Mouse (Mus musculus) embryonic facial prominence, embryonic 15.5 days (tissue): ENCODE results near the gene Fyttd1. TPM values are rescaled to one million over a fixed set of nuclear protein-coding genes. Genes with fewer than 3 reads are reported as not detected.
"Not testable (repeated sequence)": the region's sequence is repeated elsewhere in the genome, so short reads cannot be mapped to it uniquely, and the experiment has no call there.

Experiments
- ATAC-seq: fragments of 200-750 bp; cut with Nextera tagmentation; 2 replicates; pipeline ENCODE4 v1.8.0; 2017; ENCODE audit warnings: low read depth, moderate TSS enrichment; ENCODE audit not compliant: insufficient number of reproducible peaks, low FRiP score, low TSS enrichment
- H3K27ac ChIP-seq: fragments of 300-500 bp; sonication (generic); replicated peaks from 2 replicates; pipeline ENCODE4 v1.5.1; 2015; ENCODE audit warnings: mild to moderate bottlenecking, inconsistent platforms
- H3K27me3 ChIP-seq: fragments of 300-500 bp; sonication (generic); 2 replicates; pipeline ENCODE4 v1.6.1; 2015; ENCODE audit warnings: inconsistent platforms
- H3K36me3 ChIP-seq: fragments of 300-500 bp; sonication (generic); 2 replicates; pipeline ENCODE4 v1.6.1; 2015; ENCODE audit warnings: mild to moderate bottlenecking, inconsistent platforms
- H3K4me1 ChIP-seq: fragments of 300-500 bp; sonication (generic); 2 replicates; pipeline ENCODE4 v1.6.1; 2015; ENCODE audit warnings: inconsistent platforms
- H3K4me2 ChIP-seq: fragments of 300-500 bp; sonication (generic); replicated peaks from 2 replicates; pipeline ENCODE4 v1.6.1; 2015; ENCODE audit warnings: mild to moderate bottlenecking, inconsistent platforms
- H3K4me3 ChIP-seq: fragments of 300-500 bp; sonication (generic); replicated peaks from 2 replicates; pipeline ENCODE4 v1.5.1; 2015; ENCODE audit warnings: mild to moderate bottlenecking, inconsistent platforms
- H3K9ac ChIP-seq: fragments of 300-500 bp; sonication (generic); 2 replicates; pipeline ENCODE4 v1.6.1; 2015; ENCODE audit warnings: inconsistent platforms
- H3K9me3 ChIP-seq: fragments of 300-500 bp; sonication (generic); replicated peaks from 2 replicates; pipeline ENCODE4 v1.6.1; 2016; ENCODE audit warnings: inconsistent platforms
- WGBS: fragments of 180-500 bp; shearing (Covaris S2); methylation state at CpG from one replicate; pipeline ENCODE4 v1.1.7; 2015; 5-methylcytosine and 5-hydroxymethylcytosine counted together
- polyA plus RNA-seq: library from polyadenylated mRNA; unstranded; fragments of >200 nt; fragmentation: Nextera tagmentation; extraction: Ambion mirVana; gene quantifications from 2 replicates; pipeline ENCODE4 v1.2.1, GENCODE M21; 2015

The Fyttd1 gene
- polyA plus RNA-seq, 1 experiment from 2014 or later = 90.0 TPM

- H3K9ac ChIP-seq, H3K27me3 ChIP-seq, H3K4me3 ChIP-seq, H3K36me3 ChIP-seq, ATAC-seq, H3K4me1 ChIP-seq, H3K4me2 ChIP-seq, H3K9me3 ChIP-seq, H3K27ac ChIP-seq: not testable (repeated sequence)
- 84% methylated on average over 9 of the region's 9 CpGs for WGBS
Observed at GRCm38 (mm10) chr16:32926629-32927028, 49.3 kb downstream of the Fyttd1 start.

GRCm38 (mm10) chr16:32927044-32927443, 49.7 kb downstream of the Fyttd1 start:
- H3K4me2 ChIP-seq = no peak overlapping the region
- H3K9me3 ChIP-seq = no peaks in the 10 kb centered on the region
- no peaks in the 10 kb centered on the region for H3K4me1 ChIP-seq
- no peak overlapping the region for H3K4me3 ChIP-seq
- no peaks in the 10 kb centered on the region for H3K27me3 ChIP-seq
- H3K27ac ChIP-seq = no peak overlapping the region
- H3K36me3 ChIP-seq = peaks cover 7% of the 10 kb centered on the region
- no peak for ATAC-seq
- 86% methylated on average over 8 of the region's 8 CpGs for WGBS
- H3K9ac ChIP-seq = no peak overlapping the region

GRCm38 (mm10) chr16:32929918-32930317, 52.6 kb downstream of the Fyttd1 start:
- ATAC-seq = no peak
- no peaks in the 10 kb centered on the region for H3K4me1 ChIP-seq
- no peaks in the 10 kb centered on the region for H3K27me3 ChIP-seq
- H3K9me3 ChIP-seq = no peaks in the 10 kb centered on the region
- no peak overlapping the region for H3K9ac ChIP-seq
- WGBS = 21% methylated on average over 2 of the region's 2 CpGs
- no peak overlapping the region for H3K27ac ChIP-seq
- H3K4me3 ChIP-seq = no peak overlapping the region
- H3K36me3 ChIP-seq = no peaks in the 10 kb centered on the region
- no peak overlapping the region for H3K4me2 ChIP-seq

- Histone ChIP-seq H3K4me2 (no peak overlapping the region), H3K9me3 (no peaks in the 10 kb centered on the region), H3K9ac (no peak overlapping the region), H3K4me3 (no peak overlapping the region), H3K27me3 (no peaks in the 10 kb centered on the region), H3K36me3 (no peaks in the 10 kb centered on the region), H3K27ac (no peak overlapping the region), H3K4me1 (peaks cover 8% of the 10 kb centered on the region; the same call in 1 of the 2 replicates)
- no peak for ATAC-seq
- WGBS = 58% methylated on average over 2 of the region's 2 CpGs
Observed at GRCm38 (mm10) chr16:32934470-32934869, 57.2 kb downstream of the Fyttd1 start.

GRCm38 (mm10) chr16:32935088-32935487, 57.8 kb downstream of the Fyttd1 start:
- no peaks in the 10 kb centered on the region for H3K9me3 ChIP-seq
- H3K4me2 ChIP-seq = no peak overlapping the region
- peaks cover 8% of the 10 kb centered on the region; the same call in 1 of the 2 replicates for H3K4me1 ChIP-seq
- no peak overlapping the region for H3K27ac ChIP-seq
- no peak overlapping the region for H3K9ac ChIP-seq
- no peaks in the 10 kb centered on the region for H3K27me3 ChIP-seq
- no peak for ATAC-seq
- H3K36me3 ChIP-seq = no peaks in the 10 kb centered on the region
- no peak overlapping the region for H3K4me3 ChIP-seq
- 72% methylated on average over 1 of the region's 1 CpGs for WGBS

- Histone ChIP-seq H3K9me3 (no peaks in the 10 kb centered on the region), H3K4me3 (no peak overlapping the region), H3K4me1 (peaks cover 8% of the 10 kb centered on the region; the same call in 1 of the 2 replicates), H3K27me3 (no peaks in the 10 kb centered on the region), H3K9ac (no peak overlapping the region), H3K4me2 (no peak overlapping the region), H3K27ac (no peak overlapping the region), H3K36me3 (no peaks in the 10 kb centered on the region)
- ATAC-seq = no peak
- WGBS = 46% methylated on average over 2 of the region's 2 CpGs
Observed at GRCm38 (mm10) chr16:32937358-32937757, 60.1 kb downstream of the Fyttd1 start.

GRCm38 (mm10) chr16:32939301-32939700, 62.0 kb downstream of the Fyttd1 start:
- not testable (repeated sequence) for H3K4me2 ChIP-seq, H3K9me3 ChIP-seq, H3K9ac ChIP-seq, H3K36me3 ChIP-seq, ATAC-seq, H3K27me3 ChIP-seq, H3K27ac ChIP-seq, H3K4me3 ChIP-seq
- 34% methylated on average over 3 of the region's 3 CpGs for WGBS
- H3K4me1 ChIP-seq = peaks cover 11% of the 10 kb centered on the region; the same call in 1 of the 2 replicates

- not testable (repeated sequence) for H3K27ac ChIP-seq, H3K4me3 ChIP-seq, H3K27me3 ChIP-seq, H3K36me3 ChIP-seq, H3K4me2 ChIP-seq, H3K9ac ChIP-seq, H3K9me3 ChIP-seq, ATAC-seq
- peaks cover 11% of the 10 kb centered on the region; the same call in 1 of the 2 replicates for H3K4me1 ChIP-seq
- 92% methylated on average over 4 of the region's 4 CpGs for WGBS
Observed at GRCm38 (mm10) chr16:32939716-32940115, 62.4 kb downstream of the Fyttd1 start.

- H3K9ac ChIP-seq, H3K4me1 ChIP-seq, H3K9me3 ChIP-seq, H3K36me3 ChIP-seq, H3K27ac ChIP-seq, H3K27me3 ChIP-seq, H3K4me2 ChIP-seq, H3K4me3 ChIP-seq, ATAC-seq: not testable (repeated sequence)
- WGBS = 91% methylated on average over 2 of the region's 2 CpGs
Observed at GRCm38 (mm10) chr16:32941226-32941625, 63.9 kb downstream of the Fyttd1 start.

GRCm38 (mm10) chr16:32942694-32943093, 65.4 kb downstream of the Fyttd1 start:
- peak; percentile 84 for ATAC-seq
- Histone ChIP-seq H3K4me1 (peaks cover 5% of the 10 kb centered on the region), H3K4me3 (no peak overlapping the region), H3K9ac (no peak overlapping the region), H3K9me3 (no peaks in the 10 kb centered on the region), H3K27ac (no peak overlapping the region), H3K27me3 (no peaks in the 10 kb centered on the region), H3K36me3 (no peaks in the 10 kb centered on the region), H3K4me2 (no peak overlapping the region)
- 53% methylated on average over 5 of the region's 5 CpGs for WGBS

GRCm38 (mm10) chr16:32945379-32945778, 68.1 kb downstream of the Fyttd1 start:
- 71% methylated on average over 5 of the region's 5 CpGs for WGBS
- H3K36me3 ChIP-seq = no peaks in the 10 kb centered on the region
- no peaks in the 10 kb centered on the region for H3K9me3 ChIP-seq
- H3K27me3 ChIP-seq = no peaks in the 10 kb centered on the region
- H3K4me2 ChIP-seq = no peak overlapping the region
- peaks cover 15% of the 10 kb centered on the region for H3K4me1 ChIP-seq
- H3K9ac ChIP-seq = no peak overlapping the region
- no peak overlapping the region for H3K4me3 ChIP-seq
- H3K27ac ChIP-seq = no peak overlapping the region
- no peak for ATAC-seq

- ATAC-seq = no peak
- WGBS = 83% methylated on average over 8 of the region's 8 CpGs
- no peaks in the 10 kb centered on the region for H3K9me3 ChIP-seq
Observed at GRCm38 (mm10) chr16:32948016-32948415, 70.7 kb downstream of the Fyttd1 start.

More at GRCm38 (mm10) chr16:32948016-32948415, 70.7 kb downstream of the Fyttd1 start:
- Histone ChIP-seq H3K4me3 (no peak overlapping the region), H3K4me1 (peaks cover 12% of the 10 kb centered on the region), H3K9ac (no peak overlapping the region), H3K36me3 (peaks cover 7% of the 10 kb centered on the region; the same call in 1 of the 2 replicates), H3K27ac (no peak overlapping the region), H3K4me2 (no peak overlapping the region), H3K27me3 (no peaks in the 10 kb centered on the region)
